Mouse (Mus musculus) lung, embryonic 15.5 days (tissue): Measurements from ENCODE around the gene Znrf1. TPM values are rescaled to one million over a fixed set of nuclear protein-coding genes. Genes with fewer than 3 reads are reported as not detected.
A peak's percentile ranks its signal among the peaks of the same experiment; 100 is the strongest.
"Not testable (repeated sequence)": the region's sequence is repeated elsewhere in the genome, so short reads cannot be mapped to it uniquely, and the experiment has no call there.

Experiments
- ATAC-seq: fragments of 200-750 bp; cut with Nextera tagmentation; 2 replicates; pipeline ENCODE4 v1.8.0; 2017; ENCODE audit warnings: moderate number of reproducible peaks, borderline replicate concordance; ENCODE audit not compliant: low FRiP score, low TSS enrichment; ENCODE audit errors: extremely low read depth
- H3K27ac ChIP-seq: fragments of 300-500 bp; sonication (generic); 2 replicates; pipeline ENCODE4 v1.5.1; 2015; ENCODE audit warnings: moderate library complexity, mild to moderate bottlenecking, inconsistent platforms
- H3K27me3 ChIP-seq: fragments of 300-500 bp; sonication (generic); 2 replicates; pipeline ENCODE4 v1.6.1; 2015; ENCODE audit warnings: inconsistent platforms
- H3K36me3 ChIP-seq: fragments of 300-500 bp; sonication (generic); 2 replicates; pipeline ENCODE4 v1.6.1; 2015; ENCODE audit warnings: inconsistent platforms
- H3K4me1 ChIP-seq: fragments of 300-500 bp; sonication (generic); 2 replicates; pipeline ENCODE4 v1.6.1; 2015; ENCODE audit warnings: inconsistent platforms
- H3K4me2 ChIP-seq: fragments of 300-500 bp; sonication (generic); 2 replicates; pipeline ENCODE4 v1.6.1; 2015; ENCODE audit warnings: inconsistent platforms, mild to moderate bottlenecking, moderate library complexity
- H3K4me3 ChIP-seq: fragments of 300-500 bp; sonication (generic); 2 replicates; pipeline ENCODE4 v1.5.1; 2015; ENCODE audit warnings: mild to moderate bottlenecking, inconsistent platforms
- H3K9ac ChIP-seq: fragments of 300-500 bp; sonication (generic); 2 replicates; pipeline ENCODE4 v1.6.1; 2015; ENCODE audit warnings: inconsistent platforms
- H3K9me3 ChIP-seq: fragments of 300-500 bp; sonication (generic); 2 replicates; pipeline ENCODE4 v1.6.1; 2016; ENCODE audit warnings: inconsistent platforms
- WGBS: fragments of 180-500 bp; shearing (Covaris S2); methylation state at CpG from one replicate; pipeline ENCODE4 v1.1.7; 2015; 5-methylcytosine and 5-hydroxymethylcytosine counted together
- polyA plus RNA-seq: library from polyadenylated mRNA; unstranded; fragments of >200 nt; fragmentation: Nextera tagmentation; extraction: Ambion mirVana; gene quantifications from 2 replicates; pipeline ENCODE4 v1.2.1, GENCODE M21; 2015

Znrf1 gene
- 31.5 and 35.2 TPM in 2 replicates for polyA plus RNA-seq

- no peaks in the 10 kb centered on the region for H3K9me3 ChIP-seq
- peaks cover 41% of the 10 kb centered on the region for H3K4me1 ChIP-seq
- H3K4me2 ChIP-seq = peak within 1 kb of the TSS; percentile 84
- peak; percentile 94 for ATAC-seq
- peak within 1 kb of the TSS; percentile 81 for H3K9ac ChIP-seq
- under 1% methylated on average over 70 of the region's 100 CpGs for WGBS
- H3K27me3 ChIP-seq = no peaks in the 10 kb centered on the region
- H3K36me3 ChIP-seq = no peaks in the 10 kb centered on the region
- peak within 1 kb of the TSS; percentile 97 for H3K27ac ChIP-seq
- peak within 1 kb of the TSS; percentile 96 for H3K4me3 ChIP-seq
These were observed at the start of gene Znrf1 for GRCm38 (mm10) chr8:111536031-111536977. Gene Znrf1 (plus strand): TSS chr8:111536097.

DNA sequence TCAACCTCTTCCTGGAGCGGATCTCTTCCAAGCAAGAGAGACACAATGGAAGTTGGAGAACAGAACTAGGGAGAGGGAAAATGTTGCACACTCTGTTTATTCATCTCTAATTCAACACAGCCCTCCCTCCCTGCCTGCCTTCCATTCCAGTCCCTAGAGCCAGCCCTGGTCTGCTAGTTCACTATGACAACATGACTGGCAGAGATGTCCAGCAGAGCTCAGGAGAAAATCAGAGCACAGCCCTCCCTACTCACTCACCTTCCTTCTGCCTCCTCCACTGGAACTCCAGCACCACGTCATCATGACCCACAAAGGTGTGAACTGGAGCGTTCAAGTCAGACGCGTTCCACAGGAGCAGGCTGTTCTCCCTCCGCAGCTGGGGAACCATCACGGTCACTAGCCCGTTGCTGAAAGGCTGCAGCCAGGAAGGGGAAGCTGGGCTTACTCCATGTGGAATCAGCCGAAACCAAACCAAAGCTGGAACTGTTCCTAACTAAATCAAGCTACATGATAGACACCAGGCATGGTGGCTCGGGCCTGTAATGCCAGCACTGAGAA lies 45.8 kb upstream of the Znrf1 start:
- Histone ChIP-seq H3K9me3 (no peaks in the 10 kb centered on the region), H3K27me3 (no peaks in the 10 kb centered on the region), H3K4me2 (no peak overlapping the region), H3K4me3 (no peak overlapping the region), H3K4me1 (peaks cover 17% of the 10 kb centered on the region), H3K36me3 (peaks cover 11% of the 10 kb centered on the region; the same call in 1 of the 2 replicates), H3K27ac (no peak overlapping the region; the same call in 1 of the 2 replicates), H3K9ac (no peak overlapping the region)
- ATAC-seq = no peak
- WGBS = 87% methylated on average over 10 of the region's 10 CpGs

- no peak overlapping the region for H3K4me3 ChIP-seq
- H3K36me3 ChIP-seq = peaks cover 10% of the 10 kb centered on the region; the same call in 1 of the 2 replicates
- WGBS = 43% methylated on average over 7 of the region's 7 CpGs
- H3K4me1 ChIP-seq = peaks cover 17% of the 10 kb centered on the region
- peak overlapping the region; percentile 61 for H3K27ac ChIP-seq
- H3K4me2 ChIP-seq = no peak overlapping the region
- ATAC-seq = peak; percentile 49; the same call in 1 of the 2 replicates
- no peaks in the 10 kb centered on the region for H3K27me3 ChIP-seq
- no peak overlapping the region for H3K9ac ChIP-seq
- no peaks in the 10 kb centered on the region for H3K9me3 ChIP-seq
These were observed 44.7 kb upstream of the Znrf1 start for GRCm38 (mm10) chr8:111491191-111491590.

DNA sequence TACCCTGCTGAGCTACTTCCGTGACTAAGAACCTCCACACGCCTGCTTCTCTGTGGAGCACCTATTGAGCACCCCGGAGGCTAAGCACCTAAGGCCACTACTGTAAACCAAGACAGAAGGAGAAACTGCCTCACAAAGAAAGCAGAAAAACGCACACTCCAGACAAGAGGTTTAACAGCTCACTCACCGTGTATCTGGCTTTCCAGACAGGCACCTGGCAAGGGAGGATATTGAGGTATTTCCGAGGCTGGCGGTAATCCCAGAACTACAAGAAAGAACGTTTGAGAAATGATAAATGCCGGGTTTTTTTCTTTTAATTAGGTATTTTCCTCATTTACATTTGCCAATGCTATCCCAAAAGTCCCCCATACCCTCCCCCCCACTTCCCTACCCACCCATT lies 43.4 kb upstream of the Znrf1 start:
- Histone ChIP-seq H3K4me3 (no peak overlapping the region), H3K9me3 (no peaks in the 10 kb centered on the region), H3K4me2 (no peak overlapping the region), H3K36me3 (peaks cover 5% of the 10 kb centered on the region; the same call in 1 of the 2 replicates), H3K27me3 (no peaks in the 10 kb centered on the region), H3K9ac (no peak overlapping the region), H3K4me1 (peaks cover 17% of the 10 kb centered on the region), H3K27ac (no peak overlapping the region)
- 85% methylated on average over 9 of the region's 9 CpGs for WGBS
- no peak for ATAC-seq

DNA sequence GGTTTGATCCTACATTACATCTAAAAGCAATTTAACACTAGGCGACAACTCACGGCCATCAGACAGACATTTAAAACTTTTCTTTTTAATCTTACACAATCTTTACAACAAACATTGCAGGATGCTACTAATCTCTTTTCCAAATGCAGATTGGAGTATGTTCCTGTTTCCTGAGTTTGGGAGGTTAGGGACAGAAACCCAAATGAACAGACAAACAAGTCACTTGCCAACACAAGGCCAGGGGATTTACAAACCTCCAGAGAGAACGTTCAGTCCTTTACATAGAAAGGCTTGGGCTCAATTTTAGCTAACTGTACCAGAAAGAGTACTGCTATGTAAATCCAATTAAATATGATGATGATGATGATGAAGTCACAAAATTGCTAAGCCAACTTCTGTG lies 42.7 kb upstream of the Znrf1 start:
- Histone ChIP-seq H3K9me3 (no peaks in the 10 kb centered on the region), H3K27ac (no peak overlapping the region), H3K4me2 (no peak overlapping the region), H3K9ac (no peak overlapping the region), H3K27me3 (no peaks in the 10 kb centered on the region), H3K4me3 (no peak overlapping the region), H3K36me3 (peaks cover 9% of the 10 kb centered on the region; the same call in 1 of the 2 replicates), H3K4me1 (peaks cover 17% of the 10 kb centered on the region)
- ATAC-seq = no peak
- WGBS = 90% methylated on average over 3 of the region's 3 CpGs

DNA sequence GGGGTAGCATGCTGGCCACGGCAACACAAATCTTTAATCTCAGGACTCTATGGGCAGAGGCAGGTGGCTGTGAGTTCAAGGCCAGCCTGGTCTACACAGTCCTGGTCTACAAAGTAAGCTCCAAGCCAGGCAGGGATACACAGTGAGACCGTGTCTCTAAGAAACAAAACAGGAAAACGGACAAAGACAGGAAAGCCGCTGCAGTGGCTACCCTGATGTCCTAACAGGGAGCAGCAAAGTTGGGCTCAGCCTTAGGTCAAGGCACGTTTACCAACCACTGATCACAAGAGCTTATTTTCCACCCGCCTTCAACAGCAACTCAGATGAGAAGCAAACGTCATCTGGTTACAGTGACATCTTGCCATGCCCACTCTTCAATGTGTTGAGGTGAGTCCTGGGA lies 39.6 kb upstream of the Znrf1 start:
- Histone ChIP-seq H3K9me3 (no peaks in the 10 kb centered on the region), H3K36me3 (peaks cover 10% of the 10 kb centered on the region), H3K4me2 (no peak overlapping the region), H3K4me3 (no peak overlapping the region), H3K9ac (no peak overlapping the region), H3K27me3 (no peaks in the 10 kb centered on the region), H3K4me1 (peaks cover 7% of the 10 kb centered on the region), H3K27ac (peak overlapping the region; percentile 47)
- WGBS = 76% methylated on average over 7 of the region's 7 CpGs
- ATAC-seq = no peak

DNA sequence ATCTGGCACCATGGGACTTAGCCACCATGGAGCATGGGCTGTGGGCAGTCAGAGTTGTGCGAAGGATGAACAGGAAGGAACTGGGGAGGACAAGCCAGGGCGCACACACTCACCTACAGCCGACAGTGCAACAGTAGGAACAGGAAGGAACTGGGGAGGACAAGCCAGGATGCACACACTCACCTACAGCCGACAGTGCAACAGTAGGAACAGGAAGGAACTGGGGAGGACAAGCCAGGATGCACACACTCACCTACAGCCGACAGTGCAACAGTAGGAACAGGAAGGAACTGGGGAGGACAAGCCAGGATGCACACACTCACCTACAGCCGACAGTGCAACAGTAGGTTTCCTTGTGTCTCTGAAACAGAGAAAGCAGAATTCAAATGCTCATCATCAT lies 37.6 kb upstream of the Znrf1 start:
- 68% methylated on average over 6 of the region's 6 CpGs for WGBS
- not testable (repeated sequence) for H3K9ac ChIP-seq, H3K9me3 ChIP-seq, H3K36me3 ChIP-seq, H3K27me3 ChIP-seq, ATAC-seq, H3K4me3 ChIP-seq, H3K4me1 ChIP-seq, H3K27ac ChIP-seq, H3K4me2 ChIP-seq

DNA sequence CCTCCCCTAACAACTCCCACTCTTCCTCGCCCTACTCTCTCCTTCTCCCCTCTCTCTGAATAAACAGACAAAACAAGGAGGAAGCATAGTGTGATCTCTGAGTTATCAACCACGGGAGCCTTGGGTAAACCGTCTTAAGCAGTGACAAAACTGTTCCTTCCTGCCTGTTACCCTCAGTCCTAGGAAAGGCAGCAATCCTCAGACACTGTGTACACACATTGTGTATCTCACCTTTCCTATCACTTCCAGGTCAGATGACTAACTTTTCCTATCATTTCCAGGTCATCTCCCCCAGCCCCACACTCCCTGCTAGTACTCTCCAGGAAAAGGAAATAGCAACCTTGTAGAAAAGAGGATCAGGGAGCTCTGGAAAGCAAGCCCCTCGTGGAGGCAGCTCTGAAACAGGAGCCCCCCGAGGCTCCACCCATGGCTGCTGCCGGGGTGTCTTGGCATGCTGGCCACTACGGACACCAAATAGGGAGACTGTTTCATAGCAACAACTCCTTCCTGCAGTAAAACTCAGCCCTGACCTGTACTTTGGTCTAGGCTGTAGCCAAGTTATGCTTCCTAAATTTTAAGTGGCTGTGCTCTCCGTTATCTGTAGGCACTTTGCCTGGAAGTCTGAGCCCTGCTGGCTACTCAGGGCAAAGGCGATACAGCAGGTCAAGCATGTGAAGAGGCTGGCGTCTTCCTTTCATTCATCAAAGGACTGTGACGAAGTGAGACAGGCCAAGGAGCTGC lies 34.0 kb upstream of the Znrf1 start:
- H3K27me3 ChIP-seq = no peaks in the 10 kb centered on the region
- no peaks in the 10 kb centered on the region for H3K4me1 ChIP-seq
- peaks cover 8% of the 10 kb centered on the region for H3K36me3 ChIP-seq
- H3K9me3 ChIP-seq = no peaks in the 10 kb centered on the region
- H3K9ac ChIP-seq = no peak overlapping the region
- 34% methylated on average over 11 of the region's 11 CpGs for WGBS
- H3K27ac ChIP-seq = no peak overlapping the region
- no peak overlapping the region for H3K4me3 ChIP-seq
- no peak overlapping the region for H3K4me2 ChIP-seq
- no peak for ATAC-seq

GRCm38 (mm10) chr8:111508566-111508965 lies 27.3 kb upstream of the Znrf1 start:
- H3K9me3 ChIP-seq = no peaks in the 10 kb centered on the region
- H3K4me2 ChIP-seq = no peak overlapping the region
- no peak overlapping the region for H3K4me3 ChIP-seq
- no peaks in the 10 kb centered on the region for H3K27me3 ChIP-seq
- 0 out of 2 replicates have a peak overlapping the region, but pooled peaks have one; percentile 0 for H3K27ac ChIP-seq
- no peaks in the 10 kb centered on the region for H3K36me3 ChIP-seq
- WGBS = 27% methylated on average over 2 of the region's 2 CpGs
- ATAC-seq = no peak
- H3K9ac ChIP-seq = no peak overlapping the region
- H3K4me1 ChIP-seq = 0 out of 2 replicates have a peak, but pooled peaks cover 5% of the 10 kb centered on the region

GRCm38 (mm10) chr8:111509278-111509677 lies 26.6 kb upstream of the Znrf1 start:
- peak overlapping the region; percentile 0; the same call in 1 of the 2 replicates for H3K27ac ChIP-seq
- H3K36me3 ChIP-seq = no peaks in the 10 kb centered on the region
- 60% methylated on average over 11 of the region's 11 CpGs for WGBS
- no peak overlapping the region for H3K4me3 ChIP-seq
- ATAC-seq = no peak
- no peak overlapping the region for H3K9ac ChIP-seq
- no peaks in the 10 kb centered on the region for H3K27me3 ChIP-seq
- H3K4me2 ChIP-seq = no peak overlapping the region
- 0 out of 2 replicates have a peak, but pooled peaks cover 5% of the 10 kb centered on the region for H3K4me1 ChIP-seq
- H3K9me3 ChIP-seq = no peaks in the 10 kb centered on the region

GRCm38 (mm10) chr8:111510401-111510800 lies 25.5 kb upstream of the Znrf1 start:
- H3K4me3 ChIP-seq = no peak overlapping the region

More at GRCm38 (mm10) chr8:111510401-111510800, 25.5 kb upstream of the Znrf1 start:
- Histone ChIP-seq H3K27ac (no peak overlapping the region), H3K4me2 (no peak overlapping the region), H3K4me1 (0 out of 2 replicates have a peak, but pooled peaks cover 5% of the 10 kb centered on the region), H3K36me3 (no peaks in the 10 kb centered on the region), H3K27me3 (no peaks in the 10 kb centered on the region), H3K9ac (no peak overlapping the region), H3K9me3 (no peaks in the 10 kb centered on the region)
- 39% methylated on average over 4 of the region's 4 CpGs for WGBS
- no peak for ATAC-seq
